Mouse (Mus musculus): ENCODE measurements around the gene Zfp28. TPM values are rescaled to one million over a fixed set of nuclear protein-coding genes. Genes with fewer than 3 reads are reported as not detected.
A peak's percentile ranks its signal among the peaks of the same experiment; 100 is the strongest.

The Zfp28 gene
- total RNA-seq, 2 experiments from 2014 or later = 3.7 to 3.9 TPM

DNA sequence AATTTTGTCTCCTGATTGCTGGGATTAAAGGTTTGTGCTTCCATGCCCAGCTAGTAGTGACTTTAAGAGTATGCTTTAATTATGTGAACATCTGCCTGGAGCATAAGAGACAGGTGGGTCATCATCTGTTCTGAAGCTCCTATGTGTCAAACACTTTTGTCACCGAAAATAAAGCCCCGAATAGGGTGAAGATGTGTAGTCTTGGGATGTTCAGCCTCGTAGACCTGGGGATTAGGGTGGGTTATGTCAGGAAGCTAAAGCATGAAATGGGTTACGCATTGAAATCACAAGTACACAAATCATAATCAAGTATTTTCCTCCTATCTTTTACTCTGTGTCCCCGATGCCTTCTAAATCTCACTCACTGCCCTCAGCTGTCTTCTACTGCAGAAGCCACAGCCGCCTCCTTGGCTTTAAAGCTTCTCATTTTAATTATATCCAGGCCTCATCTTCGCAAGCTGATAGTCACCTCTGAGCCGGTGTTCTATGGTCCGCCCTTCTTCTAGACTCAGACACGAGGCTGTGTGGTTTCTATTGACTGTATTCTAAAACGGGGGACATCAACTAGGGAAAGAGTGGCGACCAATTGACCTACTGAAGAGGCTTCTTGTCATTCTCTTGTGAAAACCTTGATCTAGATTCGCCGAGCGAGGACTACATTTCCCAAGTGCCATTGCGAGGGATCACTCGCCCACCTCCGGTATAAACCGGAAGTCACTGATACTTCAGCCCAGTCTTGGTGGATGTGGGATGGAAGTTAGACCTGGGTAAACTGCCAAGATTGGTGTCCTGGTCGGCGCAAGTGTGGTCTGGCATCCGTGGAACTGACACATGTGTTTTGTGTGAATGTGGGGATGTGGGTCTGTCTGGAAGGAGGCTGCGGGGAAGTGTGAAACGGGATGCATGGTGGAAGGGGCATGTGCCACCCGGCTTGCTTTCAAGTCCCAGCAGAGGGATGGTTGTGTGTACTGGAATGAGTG is 15.2 kb downstream of the Zfp28 start, which contains the start of gene Smim17:
Gene Smim17 (plus strand): TSS at position 720 of the 980 bp plus-strand sequence.
- DNase-seq = peak; percentile 30

DNA sequence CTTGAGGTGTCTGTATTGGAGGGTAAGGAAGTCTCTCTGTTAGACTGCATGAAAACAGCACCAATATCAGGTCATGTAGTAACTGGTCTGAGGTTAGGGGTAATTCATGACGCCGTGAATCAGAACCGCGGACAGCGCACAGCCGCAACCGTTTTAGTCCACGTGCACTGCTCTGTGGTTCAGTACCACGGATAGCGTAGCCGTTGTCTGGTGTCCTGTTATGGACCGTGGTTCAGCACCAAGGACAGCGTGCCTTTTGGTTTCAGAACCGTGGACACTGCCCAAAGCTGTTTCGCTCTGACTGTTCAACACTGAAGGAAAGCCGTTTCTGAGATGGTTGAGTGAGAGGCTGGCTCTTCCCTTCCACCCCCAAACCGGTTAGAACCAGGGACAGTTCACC is 26.9 kb downstream of the Zfp28 start, which contains the start of gene Gm20715:
Gene Gm20715 (plus strand): TSS at position 235 of the 400 bp plus-strand sequence.
- peak; percentile 96 for DNase-seq

DNA sequence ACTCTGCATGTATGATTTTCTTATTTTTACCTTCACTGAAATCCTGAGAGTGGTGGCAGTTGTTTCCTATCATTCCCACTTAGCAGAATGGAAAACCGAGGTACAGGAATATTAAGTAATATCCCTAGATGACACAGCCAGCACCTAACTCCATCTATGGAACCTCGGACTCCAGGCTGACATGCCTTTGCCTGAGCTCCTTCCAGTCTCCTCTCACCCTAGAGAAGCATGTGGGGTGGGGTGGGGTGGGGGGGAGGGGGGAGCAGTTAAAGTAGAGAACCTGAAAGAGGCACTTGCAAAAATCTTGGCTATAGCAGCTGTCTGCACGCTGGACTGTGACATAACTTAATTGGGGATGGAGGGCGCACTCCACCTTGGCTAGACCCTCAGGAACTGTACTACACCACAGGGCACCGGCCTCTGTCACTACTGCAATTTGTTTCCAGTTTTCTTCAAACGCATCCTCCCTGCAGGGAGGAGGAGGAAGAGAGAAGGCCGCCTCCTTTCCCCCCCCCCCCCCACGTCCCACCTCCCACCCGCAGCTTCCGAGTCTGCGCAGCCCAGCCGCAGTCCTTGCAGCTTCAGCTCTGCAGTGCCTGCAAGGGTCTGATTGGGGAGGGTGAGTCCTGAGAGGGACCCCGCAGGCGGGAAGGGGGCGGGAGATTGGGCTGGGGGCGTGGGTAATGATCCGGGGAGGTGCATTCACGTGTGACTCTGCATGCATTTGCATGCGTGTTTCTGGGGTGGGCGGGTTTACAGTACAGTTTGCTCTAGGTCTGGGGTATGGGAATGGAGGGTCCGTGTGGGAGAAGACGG is 31.7 kb downstream of the Zfp28 start:
- DNase-seq = no peak

DNA sequence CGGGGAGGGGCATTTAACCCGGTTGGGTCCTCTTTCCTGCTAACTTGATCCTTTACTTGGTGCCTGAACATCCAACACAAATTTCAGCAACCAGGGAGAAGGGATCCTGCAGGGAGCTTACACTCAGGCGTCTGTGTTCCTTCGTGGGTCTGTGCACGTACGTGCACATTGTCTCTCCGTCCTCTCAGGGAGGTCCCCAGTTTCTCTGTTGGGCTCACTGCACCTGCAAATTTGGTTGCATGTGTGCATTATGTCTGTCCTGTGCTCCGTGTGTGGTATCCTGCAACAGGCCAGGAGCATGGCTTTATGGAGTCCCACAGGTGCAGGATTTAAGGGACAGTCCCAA is 32.3 kb downstream of the Zfp28 start:
- no peak for DNase-seq

DNA sequence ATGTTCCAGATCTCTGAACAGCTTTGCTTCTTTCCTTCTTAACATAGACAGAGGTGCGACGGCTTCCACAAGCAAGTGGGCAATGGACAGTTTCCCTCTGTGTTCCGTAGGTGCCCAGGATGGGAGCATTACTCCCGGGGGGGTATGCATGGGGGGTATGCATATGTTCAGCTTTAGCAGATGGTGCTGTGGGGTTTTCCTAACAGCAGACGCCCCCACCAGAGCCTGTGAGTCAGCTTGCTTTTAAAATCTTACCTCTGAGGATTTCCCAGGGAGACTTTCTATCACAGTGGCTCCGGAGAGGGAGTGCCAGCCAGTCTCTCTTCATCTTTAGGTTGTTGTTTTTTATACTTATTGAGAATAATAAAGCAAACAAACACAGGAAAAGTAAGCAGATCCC is 36.8 kb downstream of the Zfp28 start:
- DNase-seq = no peak

DNA sequence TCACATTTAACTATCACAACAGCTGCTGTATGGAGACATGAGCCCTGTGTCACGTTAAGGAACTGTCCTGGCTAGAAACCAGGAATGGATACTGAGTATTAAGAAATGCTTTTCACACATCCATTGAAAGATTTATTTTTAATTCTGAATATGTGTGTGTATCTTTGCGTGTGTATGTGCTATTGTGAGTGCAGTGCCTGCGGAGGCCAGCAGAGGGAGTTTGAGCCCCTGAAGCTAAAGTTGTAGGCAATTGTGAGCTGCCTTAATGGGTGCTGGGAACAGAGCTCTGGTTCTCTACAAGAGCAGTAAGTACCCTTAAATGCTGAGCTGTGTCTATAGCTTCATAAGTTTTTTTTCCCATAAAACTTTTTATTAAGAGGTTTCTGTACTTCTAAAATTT is 46.3 kb downstream of the Zfp28 start:
- no peak for DNase-seq

DNA sequence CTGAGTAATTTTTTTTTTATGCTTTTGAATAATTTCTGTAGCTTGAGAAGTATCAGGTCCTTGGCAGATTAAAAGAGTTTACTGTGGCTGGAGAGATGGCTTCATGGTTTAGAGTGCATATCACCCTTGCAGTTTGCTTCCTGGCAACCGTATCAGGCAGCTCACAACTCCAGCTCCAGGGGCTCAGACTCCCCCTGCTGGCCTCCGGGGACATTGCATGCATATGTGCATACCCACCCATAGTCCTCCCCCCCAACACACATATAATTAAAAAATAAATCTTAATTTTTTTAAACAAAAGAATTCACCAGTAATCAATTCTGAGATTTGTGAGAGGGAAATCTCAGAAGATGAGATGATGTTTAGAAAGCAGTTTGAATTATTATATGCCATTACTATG is 47.2 kb downstream of the Zfp28 start:
- DNase-seq = peak; percentile 13

DNA sequence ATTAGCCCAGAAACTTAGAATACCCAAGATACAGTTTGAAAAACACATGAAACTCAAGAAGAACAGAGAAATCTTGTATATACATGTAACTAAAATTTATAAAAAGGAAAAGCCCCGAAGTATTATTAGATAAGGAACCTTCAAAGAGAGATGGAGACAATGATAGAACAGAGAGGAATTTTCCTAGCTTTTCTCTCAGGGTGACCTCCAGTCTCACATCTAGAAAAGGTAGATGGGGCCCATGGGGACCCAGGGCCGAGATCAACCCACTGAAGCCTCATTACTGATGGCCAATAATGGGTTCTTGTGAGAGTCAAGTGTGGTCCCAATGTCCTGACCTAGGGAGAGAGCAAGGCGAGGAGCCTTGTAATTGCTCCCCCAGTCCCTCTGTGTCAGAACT is 55.3 kb downstream of the Zfp28 start, which contains the start of gene Olfr1344:
Gene Olfr1344 (plus strand): TSS at position 301 of the 400 bp plus-strand sequence.
- no peak for DNase-seq

DNA sequence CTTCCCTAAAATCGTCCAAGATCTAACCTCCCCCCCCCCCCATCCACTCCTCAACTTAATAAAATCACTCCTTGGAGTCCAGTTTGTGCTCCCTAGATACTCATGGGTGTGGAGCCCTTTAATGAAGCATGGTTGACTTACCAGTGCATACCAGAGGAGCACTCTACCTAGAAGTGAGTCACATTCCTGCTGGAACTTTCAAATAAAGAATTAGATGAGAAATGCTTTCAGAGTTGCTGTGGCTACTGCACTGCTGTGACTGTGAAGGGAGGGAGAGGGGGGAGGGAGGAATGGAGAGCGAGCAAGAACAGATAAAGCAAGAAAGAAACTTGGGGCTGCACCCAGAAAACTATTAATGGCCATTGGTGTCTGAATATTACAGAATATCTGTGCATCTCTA is 58.1 kb downstream of the Zfp28 start:
- DNase-seq = no peak

Other genes starting within 250 kb of the Zfp28 start
- gene Zfp787, start 227.3 kb upstream of the Zfp28 start, total RNA-seq (2021) = 10 to 100 TPM; 40.4 to 41.1 TPM
- gene Zfp444, start 211.1 kb upstream of the Zfp28 start, total RNA-seq (2021) = 1 to 10 TPM; 7.4 to 8.1 TPM
- gene Galp, start 186.2 kb upstream of the Zfp28 start, total RNA-seq (2021) = not detected
- not detected for gene Zscan5b, start 161.0 kb upstream of the Zfp28 start, total RNA-seq (2021)
- gene Epp13, start 130.6 kb upstream of the Zfp28 start, total RNA-seq (2021) = not detected
- gene Zfp667, start 96.7 kb upstream of the Zfp28 start, total RNA-seq (2021) = 1 to 10 TPM; 3.0 to 3.6 TPM
- gene Zfp583, start 52.0 kb upstream of the Zfp28 start, total RNA-seq (2021) = 1 to 10 TPM in 1 of 2 experiments, under 1 TPM in 1; 0.47 to 1.0 TPM
- gene Gm3854, start 39.5 kb upstream of the Zfp28 start, total RNA-seq (2021) = under 1 TPM; 0.12 to 0.14 TPM
- gene Zfp78, start 20.0 kb upstream of the Zfp28 start, total RNA-seq (2021) = under 1 TPM; 0.84 to 0.92 TPM
- gene Smim17, start 15.4 kb downstream of the Zfp28 start, total RNA-seq (2021) = under 1 TPM in 1 of 2 experiments, not detected in 1; 0.77 TPM
- gene Gm20715, start 27.0 kb downstream of the Zfp28 start, total RNA-seq (2021) = not detected
- not detected for gene Olfr1344, start 55.4 kb downstream of the Zfp28 start, total RNA-seq (2021)
- gene Olfr1336, start 72.9 kb downstream of the Zfp28 start, total RNA-seq (2021) = not detected
- not detected for gene Olfr1346, start 83.8 kb downstream of the Zfp28 start, total RNA-seq (2021)
- not detected for gene Olfr5, start 103.6 kb downstream of the Zfp28 start, total RNA-seq (2021)
- not detected for gene Olfr1347, start 116.5 kb downstream of the Zfp28 start, total RNA-seq (2021)
- not detected for gene Olfr1348, start 125.5 kb downstream of the Zfp28 start, total RNA-seq (2021)
- not detected for gene Olfr1349, start 139.7 kb downstream of the Zfp28 start, total RNA-seq (2021)
- not detected for gene Olfr1350, start 181.5 kb downstream of the Zfp28 start, total RNA-seq (2021)

Data from gastrocnemius, postnatal 10 days (tissue).